Mouse (Mus musculus): ENCODE results near the gene Idh1. TPM values are rescaled to one million over a fixed set of nuclear protein-coding genes. Genes with fewer than 3 reads are reported as not detected.
A peak's percentile ranks its signal among the peaks of the same experiment; 100 is the strongest.
"Not testable (repeated sequence)": the region's sequence is repeated elsewhere in the genome, so short reads cannot be mapped to it uniquely, and the experiment has no call there.

Gene Idh1
- 302 and 321 TPM in 2 replicates for polyA plus RNA-seq (2015; fragmentation: Nextera tagmentation; extraction: Ambion mirVana)

DNA sequence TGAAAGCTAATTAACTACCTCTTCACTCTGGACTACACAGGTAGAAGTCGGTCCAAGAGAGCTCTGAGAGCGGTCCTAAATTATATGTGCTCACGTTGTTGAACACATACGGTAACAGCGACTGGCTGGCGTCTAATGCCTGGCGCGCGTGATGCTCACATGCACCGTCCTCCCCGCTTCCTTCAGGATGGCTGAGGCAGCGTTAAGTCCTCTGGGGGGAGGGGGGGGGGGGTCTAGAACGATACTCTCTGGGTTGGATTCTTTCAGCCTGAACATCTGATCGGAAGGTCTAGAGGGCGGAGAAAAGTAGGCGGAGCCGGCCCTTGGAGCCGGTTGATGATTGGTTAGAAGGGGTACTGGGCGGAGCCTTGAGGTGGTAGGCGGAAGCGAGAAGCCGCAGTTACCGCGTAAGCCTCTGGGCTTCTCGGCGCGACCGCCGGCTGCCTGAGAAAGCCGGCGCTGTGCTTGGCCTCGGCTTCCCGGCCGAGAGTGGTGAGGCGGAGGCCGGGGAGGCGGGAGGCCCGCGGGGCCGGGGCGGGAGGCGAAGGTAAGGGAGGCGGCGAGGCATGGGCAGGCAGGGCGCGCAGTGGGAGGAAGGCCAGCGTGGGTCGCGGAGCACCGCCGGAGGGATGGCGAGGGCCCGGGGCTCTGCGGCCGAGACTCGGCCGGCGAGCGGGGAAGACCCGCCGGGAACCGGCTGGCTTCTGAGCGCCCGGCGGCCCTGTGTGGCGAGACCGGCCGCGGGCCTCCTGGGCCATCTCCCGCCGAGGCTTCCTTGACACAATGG is at the start of gene Idh1, which contains the start of gene Pikfyve:
Gene Idh1 (minus strand): TSS at position 214 of the 787 bp plus-strand sequence.
Gene Pikfyve (plus strand): TSS at position 397 of the 787 bp plus-strand sequence.
- H3K27ac ChIP-seq (ENCODE audit: low read length) = peak within 1 kb of the TSS; percentile 75
- H3K36me3 ChIP-seq (ENCODE audit: control insufficient read depth, insufficient read depth, low read length) = no peaks in the 10 kb centered on the region
- peak; percentile 99 for ATAC-seq
- H3K4me1 ChIP-seq (ENCODE audit: control insufficient read depth, insufficient read depth, low read length) = peaks cover 8% of the 10 kb centered on the region; the same call in 1 of the 2 replicates
- peak within 1 kb of the TSS; percentile 88 for H3K4me3 ChIP-seq (ENCODE audit: low read length)
- H3K4me2 ChIP-seq (ENCODE audit: low read depth, low read length) = peak within 1 kb of the TSS; percentile 86
- no peaks in the 10 kb centered on the region for H3K9me3 ChIP-seq (ENCODE audit: control insufficient read depth, low read length)
- WGBS = under 1% methylated on average over 66 of the region's 71 CpGs
- H3K27me3 ChIP-seq (replicated peaks; ENCODE audit: control insufficient read depth, insufficient read depth, low read length) = no peaks in the 10 kb centered on the region
- H3K9ac ChIP-seq (ENCODE audit: low read depth, low read length) = peak within 1 kb of the TSS; percentile 87

DNA sequence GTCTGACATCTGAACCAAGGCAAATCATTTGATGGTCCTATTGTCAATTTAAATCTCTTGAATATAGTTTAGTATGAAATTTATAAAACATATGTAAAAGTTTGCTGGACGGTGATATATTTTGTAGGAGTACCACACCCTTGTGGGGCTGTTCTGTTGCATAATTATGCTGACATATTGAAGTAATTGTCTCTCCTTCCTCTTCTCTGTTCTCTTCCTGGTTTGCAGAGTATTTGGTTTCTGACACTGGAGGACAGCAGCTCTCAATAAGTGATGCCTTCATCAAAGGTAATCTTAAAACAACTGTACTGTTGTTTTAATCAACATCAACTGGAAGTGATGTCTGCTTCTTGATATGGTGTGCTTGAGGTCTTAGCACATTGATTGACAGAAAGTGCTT is 44.3 kb upstream of the Idh1 start:
- Histone ChIP-seq H3K27me3 (replicated peaks; ENCODE audit: control insufficient read depth, insufficient read depth, low read length) (no peaks in the 10 kb centered on the region), H3K9ac (ENCODE audit: low read depth, low read length) (no peak overlapping the region), H3K4me2 (ENCODE audit: low read depth, low read length) (no peak overlapping the region), H3K4me3 (ENCODE audit: low read length) (no peak overlapping the region), H3K27ac (ENCODE audit: low read length) (no peak overlapping the region), H3K36me3 (ENCODE audit: control insufficient read depth, insufficient read depth, low read length) (peaks cover 5% of the 10 kb centered on the region; the same call in 1 of the 2 replicates), H3K9me3 (ENCODE audit: control insufficient read depth, low read length) (no peaks in the 10 kb centered on the region), H3K4me1 (ENCODE audit: control insufficient read depth, insufficient read depth, low read length) (no peaks in the 10 kb centered on the region)
- 89% methylated on average over 1 of the region's 1 CpGs for WGBS
- no peak for ATAC-seq

GRCm38 (mm10) chr1:65229768-65230167 is 43.5 kb upstream of the Idh1 start:
- H3K4me3 ChIP-seq (ENCODE audit: low read length); H3K9me3 ChIP-seq (ENCODE audit: control insufficient read depth, low read length); H3K27me3 ChIP-seq (replicated peaks; ENCODE audit: control insufficient read depth, insufficient read depth, low read length); H3K4me1 ChIP-seq (ENCODE audit: control insufficient read depth, insufficient read depth, low read length); H3K36me3 ChIP-seq (ENCODE audit: control insufficient read depth, insufficient read depth, low read length); ATAC-seq; H3K4me2 ChIP-seq (ENCODE audit: low read depth, low read length); H3K9ac ChIP-seq (ENCODE audit: low read depth, low read length); H3K27ac ChIP-seq (ENCODE audit: low read length): not testable (repeated sequence)
- 90% methylated on average over 3 of the region's 3 CpGs for WGBS

DNA sequence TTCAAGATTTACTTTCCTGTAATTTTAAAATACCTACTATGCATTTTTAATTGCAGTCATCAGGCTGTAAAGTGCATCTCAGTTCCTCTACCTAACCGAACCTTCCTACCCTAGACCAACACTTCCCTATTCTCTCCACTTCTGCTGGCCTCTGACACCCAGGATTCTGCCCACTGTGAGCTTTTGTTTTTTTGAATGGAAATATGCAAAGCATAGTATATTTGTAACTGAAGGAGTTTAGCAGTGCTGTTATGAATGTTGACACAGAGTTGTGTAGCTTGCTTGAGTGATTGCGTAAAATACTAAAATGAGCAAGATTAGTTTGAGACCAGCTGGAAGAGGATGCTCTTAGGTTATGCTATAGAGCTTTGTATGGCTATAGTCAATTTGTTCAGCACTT is 41.4 kb upstream of the Idh1 start:
- no peaks in the 10 kb centered on the region for H3K4me1 ChIP-seq (ENCODE audit: control insufficient read depth, insufficient read depth, low read length)
- 84% methylated on average over 2 of the region's 2 CpGs for WGBS

GRCm38 (mm10) chr1:65223654-65224053 is 37.4 kb upstream of the Idh1 start:
- Histone ChIP-seq H3K9ac (ENCODE audit: low read depth, low read length) (no peak overlapping the region), H3K4me2 (ENCODE audit: low read depth, low read length) (no peak overlapping the region), H3K36me3 (ENCODE audit: control insufficient read depth, insufficient read depth, low read length) (peaks cover 9% of the 10 kb centered on the region; the same call in 1 of the 2 replicates), H3K27ac (ENCODE audit: low read length) (no peak overlapping the region), H3K4me3 (ENCODE audit: low read length) (no peak overlapping the region), H3K9me3 (ENCODE audit: control insufficient read depth, low read length) (no peaks in the 10 kb centered on the region), H3K4me1 (ENCODE audit: control insufficient read depth, insufficient read depth, low read length) (no peaks in the 10 kb centered on the region), H3K27me3 (replicated peaks; ENCODE audit: control insufficient read depth, insufficient read depth, low read length) (no peaks in the 10 kb centered on the region)
- 90% methylated on average over 2 of the region's 2 CpGs for WGBS
- ATAC-seq = no peak

More for the DNA sequence above, 41.4 kb upstream of the Idh1 start:
- no peak overlapping the region for H3K27ac ChIP-seq (ENCODE audit: low read length)
- ATAC-seq = no peak
- no peak overlapping the region for H3K4me3 ChIP-seq (ENCODE audit: low read length)
- H3K4me2 ChIP-seq (ENCODE audit: low read depth, low read length) = no peak overlapping the region
- no peak overlapping the region for H3K9ac ChIP-seq (ENCODE audit: low read depth, low read length)
- H3K27me3 ChIP-seq (replicated peaks; ENCODE audit: control insufficient read depth, insufficient read depth, low read length) = no peaks in the 10 kb centered on the region
- no peaks in the 10 kb centered on the region for H3K9me3 ChIP-seq (ENCODE audit: control insufficient read depth, low read length)
- peaks cover 4% of the 10 kb centered on the region; the same call in 1 of the 2 replicates for H3K36me3 ChIP-seq (ENCODE audit: control insufficient read depth, insufficient read depth, low read length)

DNA sequence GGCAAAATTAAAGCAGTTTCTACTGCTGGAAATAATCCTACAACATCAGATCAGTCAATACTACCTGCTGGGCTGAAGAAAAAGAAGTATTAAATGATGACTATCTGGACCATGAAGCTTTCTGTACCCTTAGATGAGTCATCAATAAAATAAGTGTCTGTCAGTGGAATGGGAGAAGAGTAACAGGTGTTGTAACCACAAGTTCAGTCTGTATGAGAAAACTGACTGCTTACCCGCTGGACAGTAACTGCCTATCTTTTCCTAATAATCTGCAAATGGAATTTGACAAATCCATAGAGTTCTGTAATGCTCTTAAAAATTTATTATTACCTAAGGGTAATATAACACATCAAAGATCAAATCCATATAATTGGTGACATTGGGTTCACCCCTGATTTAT is 31.7 kb upstream of the Idh1 start:
- Histone ChIP-seq H3K36me3 (ENCODE audit: control insufficient read depth, insufficient read depth, low read length) (0 out of 2 replicates have a peak, but pooled peaks cover 6% of the 10 kb centered on the region), H3K9ac (ENCODE audit: low read depth, low read length) (no peak overlapping the region), H3K27me3 (replicated peaks; ENCODE audit: control insufficient read depth, insufficient read depth, low read length) (no peaks in the 10 kb centered on the region), H3K4me2 (ENCODE audit: low read depth, low read length) (no peak overlapping the region), H3K4me3 (ENCODE audit: low read length) (no peak overlapping the region), H3K4me1 (ENCODE audit: control insufficient read depth, insufficient read depth, low read length) (no peaks in the 10 kb centered on the region), H3K9me3 (ENCODE audit: control insufficient read depth, low read length) (no peaks in the 10 kb centered on the region), H3K27ac (ENCODE audit: low read length) (no peak overlapping the region)
- ATAC-seq = no peak
- 90% methylated on average over 1 of the region's 1 CpGs for WGBS

DNA sequence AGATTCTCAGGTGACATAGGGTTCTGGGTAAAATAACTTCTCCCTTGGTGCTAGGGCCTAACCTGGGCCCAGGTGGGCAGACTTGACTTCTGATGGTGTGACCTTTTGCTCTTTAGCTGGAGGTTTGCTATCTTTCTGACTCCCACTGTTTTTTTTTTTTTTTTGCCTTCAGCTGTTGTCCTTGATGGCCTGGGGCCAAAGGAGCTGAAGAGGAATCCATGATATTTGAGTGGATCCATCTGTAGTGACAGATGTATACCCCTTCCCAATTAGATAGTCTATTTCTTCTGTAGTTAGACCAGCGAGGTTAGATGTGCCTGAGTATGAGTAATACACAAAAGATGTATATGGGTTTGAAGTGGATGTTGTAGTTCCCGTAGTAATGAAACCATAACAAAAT is 31.3 kb upstream of the Idh1 start:
- no peak overlapping the region for H3K4me3 ChIP-seq (ENCODE audit: low read length)
- H3K36me3 ChIP-seq (ENCODE audit: control insufficient read depth, insufficient read depth, low read length) = 0 out of 2 replicates have a peak, but pooled peaks cover 6% of the 10 kb centered on the region
- no peak overlapping the region for H3K9ac ChIP-seq (ENCODE audit: low read depth, low read length)
- no peak overlapping the region for H3K27ac ChIP-seq (ENCODE audit: low read length)
- ATAC-seq = no peak
- 70% methylated on average over 2 of the region's 2 CpGs for WGBS
- no peaks in the 10 kb centered on the region for H3K4me1 ChIP-seq (ENCODE audit: control insufficient read depth, insufficient read depth, low read length)
- no peak overlapping the region for H3K4me2 ChIP-seq (ENCODE audit: low read depth, low read length)
- H3K27me3 ChIP-seq (replicated peaks; ENCODE audit: control insufficient read depth, insufficient read depth, low read length) = no peaks in the 10 kb centered on the region
- H3K9me3 ChIP-seq (ENCODE audit: control insufficient read depth, low read length) = no peaks in the 10 kb centered on the region

- no peak overlapping the region for H3K4me2 ChIP-seq (ENCODE audit: low read depth, low read length)
- no peaks in the 10 kb centered on the region for H3K27me3 ChIP-seq (replicated peaks; ENCODE audit: control insufficient read depth, insufficient read depth, low read length)
- H3K36me3 ChIP-seq (ENCODE audit: control insufficient read depth, insufficient read depth, low read length) = peaks cover 7% of the 10 kb centered on the region
- ATAC-seq = no peak
- H3K27ac ChIP-seq (ENCODE audit: low read length) = no peak overlapping the region
- H3K9me3 ChIP-seq (ENCODE audit: control insufficient read depth, low read length) = no peaks in the 10 kb centered on the region
- no peak overlapping the region for H3K9ac ChIP-seq (ENCODE audit: low read depth, low read length)
- 75% methylated on average over 2 of the region's 2 CpGs for WGBS
- H3K4me3 ChIP-seq (ENCODE audit: low read length) = no peak overlapping the region
- H3K4me1 ChIP-seq (ENCODE audit: control insufficient read depth, insufficient read depth, low read length) = no peaks in the 10 kb centered on the region
These were observed 26.9 kb upstream of the Idh1 start for GRCm38 (mm10) chr1:65213214-65213613.

DNA sequence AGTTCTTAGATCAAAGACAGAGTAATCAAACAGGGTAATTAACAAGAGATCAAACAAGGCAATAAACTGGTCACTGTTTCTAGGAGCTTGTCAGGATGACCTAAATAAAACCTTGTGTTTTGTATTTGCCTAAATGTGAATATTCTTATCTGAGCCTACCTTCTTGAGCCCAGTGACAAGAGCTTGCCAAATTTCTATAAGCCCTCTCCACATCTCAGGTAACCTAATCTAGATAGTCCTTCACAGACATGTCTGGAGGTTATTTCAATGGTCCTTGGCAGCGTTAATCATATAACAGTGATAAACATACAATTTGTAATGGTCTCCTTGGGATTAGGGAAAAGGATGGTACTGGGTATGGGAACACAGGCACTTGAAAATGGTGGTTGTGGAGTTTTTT is 18.0 kb upstream of the Idh1 start:
- Histone ChIP-seq H3K4me3 (ENCODE audit: low read length) (no peak overlapping the region), H3K4me2 (ENCODE audit: low read depth, low read length) (no peak overlapping the region), H3K4me1 (ENCODE audit: control insufficient read depth, insufficient read depth, low read length) (no peaks in the 10 kb centered on the region), H3K27ac (ENCODE audit: low read length) (no peak overlapping the region), H3K9ac (ENCODE audit: low read depth, low read length) (no peak overlapping the region), H3K27me3 (replicated peaks; ENCODE audit: control insufficient read depth, insufficient read depth, low read length) (no peaks in the 10 kb centered on the region), H3K36me3 (ENCODE audit: control insufficient read depth, insufficient read depth, low read length) (peaks cover 6% of the 10 kb centered on the region; the same call in 1 of the 2 replicates), H3K9me3 (ENCODE audit: control insufficient read depth, low read length) (no peaks in the 10 kb centered on the region)
- no peak for ATAC-seq
- 74% methylated on average over 1 of the region's 1 CpGs for WGBS
